Mouse (Mus musculus) left cerebral cortex, postnatal 25 days (tissue): ENCODE measurements around the gene Zfp641. TPM values are rescaled to one million over a fixed set of nuclear protein-coding genes. Genes with fewer than 3 reads are reported as not detected.

Experiments used
- DNase-seq, 2 experiments: peaks; one replicate each; pipeline ENCODE4 v3.0.0; 2022; ENCODE audit warnings: low spot score in 2 of 2, mixed read lengths in 1 of 2
- intact Hi-C: fragments of 180-260 bp; cut with DNase I; formaldehyde crosslinking; loops from one replicate; pipeline ENCODE4 v1.15.1; 2025
- total RNA-seq, 2 experiments: library from RNA; stranded (reverse); gene quantifications; 2 replicates each; pipeline ENCODE4 v1.2.3; 2021

Gene Zfp641
- 1 to 10 TPM; 5.6 to 5.7 TPM for total RNA-seq

DNA sequence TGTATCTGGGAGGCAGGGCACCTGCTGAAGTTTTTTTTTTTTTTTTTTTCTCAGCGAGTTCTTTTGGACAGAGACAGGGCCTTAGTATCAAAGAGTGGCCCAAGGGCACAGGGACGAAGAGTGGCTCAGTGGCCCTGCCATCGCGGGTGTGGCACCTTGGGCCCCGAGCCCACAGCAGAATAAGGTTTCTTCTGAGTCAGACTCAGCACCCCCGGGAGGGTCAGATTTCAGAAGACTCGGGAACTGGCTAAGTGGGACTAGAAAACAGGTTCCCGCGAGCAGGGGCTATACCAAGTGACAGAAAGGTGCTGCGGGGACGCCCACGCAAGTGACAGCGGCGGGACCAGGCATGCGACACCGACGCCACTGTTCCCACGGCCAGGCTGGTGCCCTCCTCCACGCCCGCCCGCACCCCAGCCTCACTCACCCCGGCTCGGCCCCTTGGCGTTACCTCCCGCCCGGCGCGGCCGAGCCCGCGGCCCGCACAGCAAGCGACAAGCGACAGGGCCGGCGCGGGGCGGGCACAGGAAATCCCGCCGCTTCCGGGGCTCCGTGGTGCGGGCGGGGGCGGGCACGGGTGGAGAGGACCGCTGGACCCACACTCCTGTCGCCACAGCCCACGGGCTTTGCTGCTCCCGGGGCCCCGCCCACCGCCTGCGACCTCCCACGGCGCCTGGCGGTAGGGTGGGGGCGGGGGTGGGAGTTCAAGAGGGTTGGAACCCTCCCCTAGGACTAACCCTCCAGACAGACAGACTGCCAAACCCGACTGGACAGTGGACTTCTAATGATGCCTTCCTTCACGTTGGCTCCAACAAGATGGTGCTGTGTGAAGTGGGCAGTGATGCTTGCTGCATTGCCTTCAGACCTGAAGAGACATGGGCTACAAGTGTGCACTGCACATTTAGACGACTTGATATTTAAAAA, at the start of gene Zfp641:
TSS of gene Zfp641 (minus strand) at position 534 of the 924 bp plus-strand sequence.
- DNase-seq: peak; percentile 51 to 65
- intact Hi-C loops: loop anchor here (5.0 to 10.0 kb wide), 2 partner anchors 114 to 201 kb away; partner anchors contain the start of genes Pfkm and Senp1

DNA sequence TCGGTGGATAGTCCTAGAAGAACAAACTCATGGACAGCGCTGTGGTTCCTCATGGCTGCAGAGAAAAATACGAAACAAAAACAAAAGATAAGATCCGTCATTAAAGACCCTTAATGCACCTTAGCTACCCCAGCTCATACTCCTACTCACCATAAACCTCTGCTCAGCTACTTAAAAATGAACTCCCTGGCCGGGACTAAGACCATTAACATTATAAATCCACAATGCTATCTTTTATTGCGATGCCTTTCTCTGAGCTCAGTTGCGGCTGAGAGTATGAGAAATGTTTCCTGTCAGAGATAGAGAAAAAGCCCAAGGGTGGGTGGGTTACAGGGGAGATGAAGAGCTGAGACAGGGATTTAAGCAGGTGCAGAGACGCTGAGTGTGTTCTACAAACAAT, 44.9 kb upstream of the Zfp641 start, which contains the start of gene Olfr284:
TSS of gene Olfr284 (minus strand) at position 101 of the 400 bp plus-strand sequence.
- intact Hi-C loops: no loop called here
- DNase-seq: no peak

DNA sequence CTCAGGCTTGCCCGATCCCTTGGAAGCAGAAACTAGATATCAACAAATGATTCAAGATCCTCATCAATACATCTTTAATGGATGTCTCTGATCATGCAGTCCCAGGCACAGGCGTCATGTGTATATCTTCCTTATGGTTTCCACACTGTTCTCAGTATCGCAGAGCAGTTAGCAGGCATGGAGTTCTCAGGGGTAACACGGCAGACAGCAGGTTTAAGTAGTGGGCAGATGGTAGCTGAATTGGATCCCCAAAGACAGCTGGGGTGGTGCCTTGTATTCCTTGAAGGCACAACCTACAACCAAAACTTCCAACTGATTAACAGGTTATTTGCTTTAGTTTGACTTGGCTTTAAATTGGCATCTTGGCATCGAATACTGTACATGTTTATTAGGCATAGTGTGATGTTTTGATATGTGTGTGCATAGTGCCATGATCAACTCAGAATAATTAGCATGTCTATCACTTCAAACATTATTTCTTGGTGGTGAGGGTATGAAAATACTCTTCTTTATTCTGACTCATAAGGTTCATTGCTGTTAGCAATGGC, 21.3 kb upstream of the Zfp641 start, which contains the start of gene Olfr285:
TSS of gene Olfr285 (minus strand) at position 177 of the 548 bp plus-strand sequence.
- DNase-seq: no peak
- intact Hi-C loops: no loop called here

DNA sequence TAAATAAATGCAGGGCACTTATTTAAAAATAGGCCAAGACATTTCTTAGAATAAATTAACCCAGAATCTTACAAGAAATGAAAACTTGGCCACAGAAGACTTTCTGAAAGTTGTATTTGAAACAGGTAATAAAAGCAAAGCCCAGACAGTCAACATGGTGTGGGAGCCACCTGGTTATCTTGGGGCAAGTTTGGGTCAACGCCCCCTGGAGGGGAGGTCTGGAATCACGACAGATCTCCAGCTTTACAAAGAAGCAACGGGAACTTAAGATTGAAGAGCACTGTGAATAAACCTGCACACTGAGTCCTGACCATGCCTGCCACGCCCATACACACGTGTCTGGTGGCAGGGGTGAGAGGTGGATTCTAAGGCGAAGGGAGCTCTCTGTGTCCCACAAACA, 19.7 kb upstream of the Zfp641 start:
- no peak for DNase-seq
- intact Hi-C loops: no loop called here

DNA sequence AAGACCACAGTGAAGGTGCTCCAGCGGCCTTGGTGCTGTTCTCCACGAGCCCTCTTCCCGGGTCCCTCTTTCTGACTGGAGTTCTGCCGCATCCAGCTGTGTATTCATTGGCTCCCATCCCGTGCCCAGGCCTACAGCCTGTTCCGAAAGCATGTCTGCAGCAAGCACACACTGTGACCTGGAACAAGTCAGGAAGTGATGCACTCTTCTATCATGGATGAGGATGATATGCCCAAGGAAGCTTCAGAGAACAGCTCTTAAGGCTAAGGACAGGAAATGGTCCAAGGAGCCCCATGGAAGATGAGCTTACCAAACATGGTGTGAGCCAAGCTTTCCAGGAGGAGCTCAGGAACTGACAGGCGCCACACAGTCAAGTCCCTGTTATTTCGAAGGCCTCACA, 2.3 kb downstream of the Zfp641 start:
- no peak for DNase-seq
- intact Hi-C loops: loop anchor here (10.0 kb wide), 1 partner anchor 199 kb away; the partner anchor contains the start of genes Pfkm and Senp1

DNA sequence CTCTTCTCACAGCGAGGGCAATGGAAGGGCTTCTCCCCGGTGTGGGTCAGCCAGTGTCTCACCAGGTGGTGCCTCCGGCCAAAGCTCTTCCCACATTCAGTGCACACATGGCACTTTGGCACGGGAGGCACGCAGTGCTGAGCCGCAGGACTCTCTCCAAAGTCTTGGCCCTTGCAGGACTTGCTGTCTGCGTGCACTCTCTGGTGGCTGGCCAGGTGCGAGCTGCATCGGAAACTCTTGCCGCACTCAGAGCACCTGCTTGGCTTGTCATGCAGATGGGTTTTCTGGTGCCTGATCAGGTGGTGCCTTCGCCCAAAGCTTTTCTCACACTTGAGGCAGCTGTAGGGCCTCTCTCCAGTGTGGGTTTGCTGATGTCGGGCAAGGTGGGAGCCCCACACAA, 7.4 kb downstream of the Zfp641 start:
- no peak for DNase-seq
- intact Hi-C loops: no loop called here

DNA sequence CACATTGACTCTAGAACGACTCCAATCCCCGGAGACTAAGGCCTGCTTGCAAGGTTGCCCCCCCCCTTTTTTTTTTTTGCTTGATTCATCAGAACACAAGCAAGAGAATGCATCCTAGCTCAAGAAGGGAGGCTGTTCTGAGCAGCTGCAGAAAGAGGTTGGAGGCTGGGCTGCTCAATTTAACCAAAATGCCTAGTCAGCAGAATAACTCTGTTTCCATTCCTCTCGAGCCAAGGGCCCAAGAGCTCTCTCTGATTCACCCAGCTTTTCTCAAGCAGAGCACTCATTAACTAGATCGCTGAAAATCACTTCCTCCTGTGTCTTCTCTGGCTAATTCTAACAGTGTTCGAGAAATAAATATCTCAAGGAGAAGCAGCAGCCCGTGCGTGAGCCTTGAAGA, 9.5 kb downstream of the Zfp641 start:
- intact Hi-C loops: no loop called here
- DNase-seq: peak in 1 of 2 experiments; percentile 24

DNA sequence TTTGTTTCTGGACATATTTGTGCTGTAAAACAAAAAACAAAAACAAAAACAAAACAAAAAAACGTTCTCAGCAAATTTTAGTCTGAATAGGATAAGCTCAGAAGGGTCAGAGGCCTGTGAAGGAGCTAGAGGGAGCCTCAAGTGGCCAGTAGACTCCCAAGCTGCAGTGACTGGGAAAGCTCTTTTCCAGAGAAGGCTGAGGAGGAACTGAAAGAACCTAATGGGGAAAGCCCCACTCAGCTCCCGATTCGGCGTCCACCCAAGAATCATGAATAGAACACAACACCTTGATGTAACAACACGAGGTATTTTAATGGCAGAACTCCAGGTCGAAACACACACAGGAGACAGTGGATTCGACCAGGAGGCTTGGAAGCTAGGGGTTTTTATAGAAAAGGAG, 38.2 kb downstream of the Zfp641 start:
- intact Hi-C loops: no loop called here
- DNase-seq: no peak

DNA sequence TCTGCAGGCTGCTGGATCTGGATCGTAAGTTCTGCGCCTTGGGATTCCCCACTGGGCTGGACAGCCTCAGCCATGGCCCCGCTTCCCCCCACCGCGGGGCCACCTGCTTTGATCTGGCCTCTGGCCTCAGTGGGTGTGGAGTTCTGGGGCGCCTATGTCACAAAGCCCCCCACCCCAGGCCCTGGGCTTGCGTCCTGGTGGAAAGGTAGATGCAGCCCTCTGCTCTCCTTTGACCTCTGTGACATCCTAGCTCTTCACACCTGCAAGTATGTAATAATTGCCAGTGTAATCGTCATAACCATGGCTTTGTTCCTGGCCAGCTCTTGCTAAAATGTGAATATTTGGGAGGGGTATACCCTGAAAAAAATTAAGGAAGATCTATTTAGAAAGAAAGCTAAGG, 38.8 kb downstream of the Zfp641 start, which contains the start of gene H1fnt:
TSS of gene H1fnt (minus strand) at position 101 of the 400 bp plus-strand sequence.
- DNase-seq: no peak
- intact Hi-C loops: no loop called here

DNA sequence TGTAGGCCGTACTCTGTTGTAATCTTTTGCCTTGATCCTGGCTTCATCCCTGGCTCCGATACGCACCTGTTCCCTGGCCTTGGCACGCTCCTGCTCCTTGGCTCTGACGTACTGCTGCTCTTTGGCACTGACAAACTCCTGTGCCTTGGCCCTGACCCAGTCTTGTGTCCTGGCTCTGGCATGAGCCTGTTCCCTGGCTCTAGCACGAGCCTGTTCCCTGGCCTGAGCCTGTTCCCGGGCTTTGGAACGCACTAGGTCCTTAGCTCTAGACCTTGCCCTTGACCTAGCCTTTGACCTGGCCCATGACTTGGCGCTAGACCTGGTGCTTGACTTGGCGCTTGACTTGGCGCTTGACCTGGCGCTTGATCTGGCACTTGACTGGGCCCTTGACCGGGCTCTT, 39.7 kb downstream of the Zfp641 start:
- intact Hi-C loops: no loop called here
- DNase-seq: no peak

Other genes with a start within 250 kb of the Zfp641 start
- 100 to 1,000 TPM; 398 to 408 TPM for gene Pfkm, start 203.6 kb downstream of the Zfp641 start, total RNA-seq
- 10 to 100 TPM in 1 of 2 experiments, 1 to 10 TPM in 1; 9.6 to 12.5 TPM for gene Senp1, start 202.4 kb downstream of the Zfp641 start, total RNA-seq
- 10 to 100 TPM; 46.5 to 48.0 TPM for gene Asb8, start 130.5 kb downstream of the Zfp641 start, total RNA-seq
- 10 to 100 TPM; 18.8 to 21.1 TPM for gene Ccdc184, start 129.0 kb downstream of the Zfp641 start, total RNA-seq
- gene Olfr288, start 100.6 kb downstream of the Zfp641 start, total RNA-seq: not detected
- gene Gm44579, start 75.2 kb downstream of the Zfp641 start, total RNA-seq: not detected
- gene Olfr287, start 75.1 kb downstream of the Zfp641 start, total RNA-seq: 1 to 10 TPM; 4.0 to 4.2 TPM
- not detected for gene Olfr286, start 61.7 kb downstream of the Zfp641 start, total RNA-seq
- gene H1fnt, start 38.9 kb downstream of the Zfp641 start, total RNA-seq: not detected
- gene Olfr285, start 21.2 kb upstream of the Zfp641 start, total RNA-seq: not detected
- not detected for gene Olfr284, start 44.8 kb upstream of the Zfp641 start, total RNA-seq
- gene Olfr283, start 84.8 kb upstream of the Zfp641 start, total RNA-seq: not detected
- gene Olfr282, start 135.1 kb upstream of the Zfp641 start, total RNA-seq: not detected
- gene Olfr281, start 156.4 kb upstream of the Zfp641 start, total RNA-seq: not detected
- gene OR5BS1P, start 173.7 kb upstream of the Zfp641 start, total RNA-seq: not detected
- gene Lalba, start 186.6 kb upstream of the Zfp641 start, total RNA-seq: not detected
- gene Olfr279, start 196.2 kb upstream of the Zfp641 start, total RNA-seq: not detected
- 10 to 100 TPM; 58.1 to 62.6 TPM for gene Kansl2, start 238.1 kb upstream of the Zfp641 start, total RNA-seq